Mouse (Mus musculus): ENCODE results near the gene Ubiad1.

The Ubiad1 gene

DNA sequence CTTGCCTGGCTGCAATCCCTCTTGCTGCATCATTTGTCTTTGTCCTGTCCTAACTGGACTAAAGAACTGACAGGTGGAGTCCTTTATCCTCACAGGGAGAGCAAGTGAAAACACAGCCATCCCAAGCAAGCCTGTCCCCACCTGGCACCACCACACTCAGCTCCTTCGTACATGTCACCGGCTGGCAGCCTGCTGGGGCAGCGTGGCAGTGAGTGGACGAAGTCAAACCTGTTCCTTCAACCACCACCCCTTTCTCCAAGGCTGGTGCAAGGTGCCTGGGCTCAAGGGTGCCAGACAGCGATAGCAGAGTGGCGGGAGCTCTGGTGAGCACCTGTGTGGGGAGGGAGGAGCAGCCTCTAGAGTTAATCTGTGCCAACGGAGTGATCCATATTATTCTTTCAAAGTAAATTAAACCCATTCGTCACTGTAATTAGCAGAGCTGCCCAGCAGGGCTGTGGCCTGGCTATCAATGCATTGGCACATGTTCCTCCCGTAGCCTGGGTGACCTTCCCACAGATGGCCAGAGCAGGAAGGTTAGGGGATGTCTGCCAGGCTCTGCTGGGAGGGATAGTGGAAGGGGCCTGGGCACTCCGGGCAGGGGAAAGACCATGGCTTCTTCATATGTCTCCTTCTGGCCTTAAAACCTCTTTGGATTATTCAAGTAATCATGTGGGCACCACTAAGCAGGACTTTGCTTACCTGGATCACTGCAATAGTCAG is 36.2 kb downstream of the Ubiad1 start:
- in situ Hi-C loops (cut with MboI, MseI): no loop called here

DNA sequence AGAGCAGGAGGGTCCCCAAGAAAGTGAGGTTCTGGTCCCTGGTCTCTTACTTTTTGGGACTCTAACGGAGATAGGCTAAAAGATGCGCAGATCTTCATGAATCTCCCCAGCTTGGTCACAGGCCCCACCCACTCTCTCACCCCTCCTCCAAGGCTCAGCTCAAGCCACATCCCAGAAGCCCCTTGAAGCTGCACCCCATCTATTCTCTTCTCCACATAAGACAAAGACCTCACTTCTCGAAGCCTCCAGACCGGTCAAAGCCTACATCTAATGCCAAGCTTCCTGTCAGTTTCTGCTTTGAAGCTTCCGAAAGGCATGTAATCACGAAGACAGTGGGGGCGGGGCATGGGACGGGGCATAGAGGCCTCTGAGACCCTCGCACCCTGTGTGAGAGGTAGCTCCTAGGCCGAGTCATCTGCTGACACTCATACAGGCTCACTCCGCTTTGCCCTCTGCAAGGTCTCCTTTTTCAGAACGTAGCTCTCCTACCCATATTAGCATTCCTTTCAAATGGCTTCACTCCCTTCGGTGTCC is 39.2 kb downstream of the Ubiad1 start:
- in situ Hi-C loops (cut with MboI, MseI): no loop called here

GRCm38 (mm10) chr4:148404748-148405147 is 39.8 kb downstream of the Ubiad1 start:
- in situ Hi-C loops (cut with MboI, MseI): no loop called here

GRCm38 (mm10) chr4:148403402-148403801 is 41.2 kb downstream of the Ubiad1 start:
- in situ Hi-C loops (cut with MboI, MseI): no loop called here

- in situ Hi-C loops (cut with MboI, MseI): no loop called here
Observed at GRCm38 (mm10) chr4:148399437-148400094, 45.0 kb downstream of the Ubiad1 start.

- in situ Hi-C loops (cut with MboI, MseI): no loop called here
Observed at GRCm38 (mm10) chr4:148397531-148398287, 46.9 kb downstream of the Ubiad1 start.

GRCm38 (mm10) chr4:148397113-148397512 is 47.5 kb downstream of the Ubiad1 start:
- in situ Hi-C loops (cut with MboI, MseI): no loop called here

- in situ Hi-C loops (cut with MboI, MseI): no loop called here
Observed at GRCm38 (mm10) chr4:148395875-148396274, 48.7 kb downstream of the Ubiad1 start.

DNA sequence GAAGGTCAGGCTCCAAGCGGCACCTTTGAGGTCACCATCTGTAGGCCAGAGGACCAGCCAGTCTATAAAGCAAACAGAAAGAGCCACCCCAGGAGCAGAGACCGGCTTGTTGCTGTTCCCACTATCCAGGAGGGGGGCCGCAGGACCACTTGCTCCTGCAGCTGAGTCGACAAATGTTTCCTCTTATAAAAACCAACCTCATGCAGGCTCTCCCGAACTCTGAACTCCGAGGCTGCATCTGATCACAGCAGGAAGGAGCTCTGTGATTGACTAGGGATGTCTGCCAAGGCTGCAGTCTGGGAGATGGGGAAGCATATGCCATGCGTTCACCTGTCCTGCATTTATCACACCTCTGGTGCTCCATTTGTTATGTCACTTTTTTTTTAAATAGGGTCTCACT is 49.4 kb downstream of the Ubiad1 start:
- in situ Hi-C loops (cut with MboI, MseI): no loop called here

GRCm38 (mm10) chr4:148391714-148392310 is 52.8 kb downstream of the Ubiad1 start:
- in situ Hi-C loops (cut with MboI, MseI): no loop called here

- in situ Hi-C loops (cut with MboI, MseI): loop anchor here (10.0 kb wide), 1 partner anchor 215 kb away; no protein-coding TSS in a partner anchor
Observed at GRCm38 (mm10) chr4:148389635-148390034, 54.9 kb downstream of the Ubiad1 start.

- in situ Hi-C loops (cut with MboI, MseI): loop anchor here (10.0 kb wide), 1 partner anchor 214 kb away; no protein-coding TSS in a partner anchor
Observed at GRCm38 (mm10) chr4:148389047-148389446, 55.5 kb downstream of the Ubiad1 start.

DNA sequence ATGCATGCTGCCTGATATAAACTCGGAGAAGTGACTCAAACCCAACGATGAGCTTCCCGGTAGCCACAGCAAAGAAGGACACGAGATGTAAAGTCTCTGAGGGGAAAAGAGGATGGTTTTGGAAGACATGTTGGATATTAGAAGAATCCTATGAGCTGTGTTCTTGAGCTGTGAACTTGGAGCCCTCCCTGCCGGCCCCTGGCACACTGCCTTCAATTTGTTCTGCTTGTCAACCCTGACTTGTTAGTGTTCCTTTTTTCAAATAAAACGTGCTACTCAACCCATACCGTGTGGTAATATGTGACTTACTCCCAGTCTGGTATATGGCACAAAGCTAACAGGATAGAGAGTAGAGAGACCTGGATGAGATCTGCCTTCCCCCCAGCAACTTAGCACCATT is 59.3 kb downstream of the Ubiad1 start:
- in situ Hi-C loops (cut with MboI, MseI): loop anchor here (10.0 kb wide), 1 partner anchor 210 kb away; no protein-coding TSS in a partner anchor
